26 mouse cellular contexts compared by ENCODE assay signal in the genomic region with DNA sequence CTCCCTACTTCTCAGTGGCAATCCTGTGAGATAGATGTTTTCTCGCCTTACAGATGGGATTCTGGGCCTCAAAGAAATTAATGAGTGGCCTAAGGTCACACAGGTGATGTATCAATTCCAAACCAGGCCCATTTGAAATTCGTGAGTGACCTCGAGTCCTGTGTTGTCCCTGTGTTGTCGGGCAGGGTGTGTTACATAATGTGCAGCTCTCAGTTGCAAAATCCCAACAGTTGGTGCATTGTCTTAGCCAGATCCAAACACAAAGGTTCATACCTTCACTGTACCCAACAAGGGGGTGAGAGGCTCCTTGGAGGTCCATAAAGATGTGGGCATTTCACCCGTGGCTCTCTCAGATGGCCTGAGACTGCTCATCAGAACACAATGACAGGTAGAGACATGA.
"Had no signal": no experiment of that assay in that cellular context is flagged by ENCODE, and none has a peak within 500 bp of the region (broad histone marks: within the 10 kb centered on the region; RNA-seq: fewer than 3 reads in every experiment).

No protein-coding gene starts in this region.

- H3K27me3 ChIP-seq: heart, embryonic 13.5 days; heart, embryonic 15.5 days; hindbrain, embryonic 13.5 days; hindbrain, embryonic 15.5 days; kidney, embryonic 15.5 days; limb, embryonic 12.5 days; liver, embryonic 13.5 days had no signal

- H3K27ac ChIP-seq: gastrocnemius, adult 2 months; heart, adult 2 months; heart, embryonic 13.5 days; heart, embryonic 15.5 days; hindbrain, embryonic 13.5 days; hindbrain, embryonic 15.5 days; hindbrain, postnatal 0 days; kidney, embryonic 15.5 days; kidney, postnatal 0 days; liver, embryonic 13.5 days had no signal

- DNase-seq: gastrocnemius, adult 2 months; gastrocnemius, postnatal 10 days; gastrocnemius, postnatal 25 days; heart, adult 11 months; heart, adult 2 months; heart, postnatal 14 days; heart, postnatal 36 days; kidney, adult 11 months; kidney, adult 2 months; kidney, adult 9 months; kidney, postnatal 14 days; kidney, postnatal 36 days; layer of hippocampus, adult 9-11 months; layer of hippocampus, postnatal 36 days; left cerebral cortex, postnatal 4 days; liver, embryonic 13.5 days had no signal

- H3K36me3 ChIP-seq: heart, embryonic 13.5 days; heart, embryonic 15.5 days; hindbrain, embryonic 13.5 days; hindbrain, embryonic 15.5 days; kidney, embryonic 15.5 days; limb, embryonic 12.5 days; liver, embryonic 13.5 days had no signal

- H3K4me2 ChIP-seq: heart, embryonic 11.5 days; heart, embryonic 13.5 days; heart, embryonic 15.5 days; hindbrain, embryonic 13.5 days; hindbrain, embryonic 15.5 days; kidney, embryonic 15.5 days; limb, embryonic 12.5 days; liver, embryonic 13.5 days had no signal

- H3K9me3 ChIP-seq: heart, embryonic 13.5 days; heart, embryonic 15.5 days; hindbrain, embryonic 13.5 days; hindbrain, embryonic 15.5 days; kidney, embryonic 15.5 days; limb, embryonic 12.5 days; liver, embryonic 13.5 days had no signal

- H3K4me3 ChIP-seq: gastrocnemius, adult 2 months; heart, adult 2 months; heart, embryonic 13.5 days; heart, embryonic 15.5 days; hindbrain, embryonic 13.5 days; hindbrain, embryonic 15.5 days; kidney, embryonic 15.5 days; limb, embryonic 12.5 days; liver, embryonic 13.5 days had no signal

- ATAC-seq: hindbrain, postnatal 0 days; intestine, embryonic 16.5 days had no signal

- H3K9ac ChIP-seq: heart, embryonic 13.5 days; heart, embryonic 15.5 days; hindbrain, embryonic 13.5 days; hindbrain, embryonic 15.5 days; kidney, embryonic 15.5 days; limb, embryonic 12.5 days; liver, embryonic 13.5 days had no signal
